In genomic region chr16:57167514-57167912, GRCm38 (mm10) we compare ENCODE assay signal across 8 mouse cellular contexts. TPM values are rescaled to one million over a fixed set of nuclear protein-coding genes. Genes with fewer than 3 reads are reported as not detected.
A peak's percentile ranks its signal among the peaks of the same experiment; 100 is the strongest.
DNase-seq lines count a peak whose midpoint lies in the region; ATAC-seq and TF ChIP-seq lines count a peak whose summit lies in the region.

No protein-coding gene starts in this region.

- no peak for TF ChIP-seq POLR2A in embryonic fibroblast, embryonic 13.5 days (IDR thresholded peaks at IDR 0.05; ENCODE audit: low read depth, low read length)

- no peak overlapping the region for H3K9ac ChIP-seq in intestine, postnatal 0 days (ENCODE audit: low read depth, low read length)
- H3K9ac ChIP-seq in neural tube, embryonic 12.5 days: 0 out of 2 replicates have a peak overlapping the region, but pooled peaks have one; percentile 26

- no peaks in the 10 kb centered on the region for H3K9me3 ChIP-seq in intestine, postnatal 0 days (ENCODE audit: control insufficient read depth)
- H3K9me3 ChIP-seq in neural tube, embryonic 12.5 days: no peaks in the 10 kb centered on the region

- ATAC-seq in intestine, postnatal 0 days: peak; percentile 43
- peak; percentile 62 for ATAC-seq in neural tube, embryonic 12.5 days (ENCODE audit: low FRiP score, low read depth)

- peak overlapping the region; percentile 94 for H3K4me2 ChIP-seq in intestine, postnatal 0 days (replicated peaks; ENCODE audit: low read depth)
- peak overlapping the region; percentile 72 for H3K4me2 ChIP-seq in neural tube, embryonic 12.5 days (replicated peaks)

- WGBS in intestine, postnatal 0 days: 11% methylated on average over 5 of the region's 5 CpGs
- 27% methylated on average over 5 of the region's 5 CpGs for WGBS in neural tube, embryonic 12.5 days

- H3K4me3 ChIP-seq in left cerebral cortex, adult 2 months: peak overlapping the region; percentile 64
- H3K4me3 ChIP-seq in embryonic fibroblast, embryonic 13.5 days (ENCODE audit: insufficient read depth, low read length): peak overlapping the region; percentile 84; the same call in 1 of the 2 replicates
- H3K4me3 ChIP-seq in intestine, postnatal 0 days (ENCODE audit: low read depth, low read length): peak overlapping the region; percentile 87
- H3K4me3 ChIP-seq in neural tube, embryonic 12.5 days: peak overlapping the region; percentile 73

- no peak for DNase-seq in left cerebral cortex, adult 2 months (ENCODE audit: extremely low spot score in 1 of 2, low spot score in 2 of 2)
- no peak for DNase-seq in left cerebral cortex, adult 18-20 months (ENCODE audit: low spot score in 2 of 2)
- no peak for DNase-seq in urinary bladder, adult 2 months (ENCODE audit: low spot score)
- no peak for DNase-seq in adrenal gland, adult 2 months
- DNase-seq in adipocyte (ENCODE audit: low spot score): no peak

- H3K27me3 ChIP-seq in intestine, postnatal 0 days (replicated peaks; ENCODE audit: control insufficient read depth, insufficient read depth, low read length): no peaks in the 10 kb centered on the region
- no peaks in the 10 kb centered on the region for H3K27me3 ChIP-seq in neural tube, embryonic 12.5 days (replicated peaks)

- intact Hi-C loops in left cerebral cortex, adult 2 months (cut with DNase I): loop anchor here (5.0 kb wide), 1 partner anchor 45 kb away; the partner anchor contains the start of gene Tomm70a

- peaks cover 5% of the 10 kb centered on the region; the same call in 1 of the 2 replicates for H3K4me1 ChIP-seq in embryonic fibroblast, embryonic 13.5 days (ENCODE audit: control insufficient read depth, insufficient read depth, low read length)
- no peaks in the 10 kb centered on the region for H3K4me1 ChIP-seq in intestine, postnatal 0 days (replicated peaks; ENCODE audit: control insufficient read depth, insufficient read depth, low read length)
- no peaks in the 10 kb centered on the region for H3K4me1 ChIP-seq in neural tube, embryonic 12.5 days

- H3K36me3 ChIP-seq in intestine, postnatal 0 days (ENCODE audit: control insufficient read depth, insufficient read depth): peaks cover 20% of the 10 kb centered on the region
- peaks cover 12% of the 10 kb centered on the region for H3K36me3 ChIP-seq in neural tube, embryonic 12.5 days

- no peak for TF ChIP-seq CTCF in left cerebral cortex, adult 2 months (IDR thresholded peaks at IDR 0.05)
- TF ChIP-seq CTCF in embryonic fibroblast, embryonic 13.5 days (IDR thresholded peaks at IDR 0.05; ENCODE audit: borderline replicate concordance, insufficient read depth, low read length): no peak
- no peak for TF ChIP-seq CTCF in intestine, postnatal 0 days (IDR thresholded peaks at IDR 0.05; ENCODE audit: low read depth)

- H3K27ac ChIP-seq in left cerebral cortex, adult 2 months: peak overlapping the region; percentile 52
- H3K27ac ChIP-seq in embryonic fibroblast, embryonic 13.5 days (ENCODE audit: insufficient read depth, low read length): no peak overlapping the region
- peak overlapping the region; percentile 81 for H3K27ac ChIP-seq in intestine, postnatal 0 days (ENCODE audit: low read depth, low read length)
- H3K27ac ChIP-seq in neural tube, embryonic 12.5 days: no peak overlapping the region

RNA-seq across cellular contexts. Expression of gene Nit2, which starts 0.4 kb away (rescaled TPM):
- 10 to 100 TPM; 13.6 to 14.5 TPM for total RNA-seq in left cerebral cortex, adult 2 months (2021)
- 10 to 100 TPM; 12.4 to 13.2 TPM for total RNA-seq in left cerebral cortex, adult 18-20 months (2021)
- 70.7 and 91.4 TPM in 2 replicates for polyA plus RNA-seq in embryonic fibroblast, embryonic 13.5 days (2011; ENCODE audit: insufficient read length, low read depth, missing spikeins)
- 46.1 and 46.2 TPM in 2 replicates for polyA plus RNA-seq in intestine, postnatal 0 days (2015; fragmentation: Nextera tagmentation; extraction: Ambion mirVana)
- 38.1 and 41.6 TPM in 2 replicates for polyA plus RNA-seq in neural tube, embryonic 12.5 days (2016; fragmentation: Nextera tagmentation; extraction: Ambion mirVana)
- polyA plus RNA-seq in urinary bladder, adult 2 months (2012; rRNA removed): 30.8 and 30.9 TPM in 2 replicates
- 10 to 100 TPM; 42.7 to 43.6 TPM for total RNA-seq in adrenal gland, adult 2 months (2021)
- polyA plus RNA-seq in adrenal gland, adult 2 months (2012; rRNA removed): 15.3 and 26.5 TPM in 2 replicates

RNA-seq across cellular contexts. Expression of gene Tomm70a, which starts 46.0 kb away (rescaled TPM):
- 10 to 100 TPM; 96.3 to 96.9 TPM for total RNA-seq in left cerebral cortex, adult 2 months (2021)
- 100 to 1,000 TPM; 100 to 111 TPM for total RNA-seq in left cerebral cortex, adult 18-20 months (2021)
- 66.0 and 72.8 TPM in 2 replicates for polyA plus RNA-seq in embryonic fibroblast, embryonic 13.5 days (2011; ENCODE audit: insufficient read length, low read depth, missing spikeins)
- 33.1 and 33.3 TPM in 2 replicates for polyA plus RNA-seq in intestine, postnatal 0 days (2015; fragmentation: Nextera tagmentation; extraction: Ambion mirVana)
- 65.1 and 71.1 TPM in 2 replicates for polyA plus RNA-seq in neural tube, embryonic 12.5 days (2016; fragmentation: Nextera tagmentation; extraction: Ambion mirVana)
- 29.8 and 31.5 TPM in 2 replicates for polyA plus RNA-seq in urinary bladder, adult 2 months (2012; rRNA removed)
- total RNA-seq in adrenal gland, adult 2 months (2021): 10 to 100 TPM; 49.6 to 54.5 TPM
- 15.0 and 15.5 TPM in 2 replicates for polyA plus RNA-seq in adrenal gland, adult 2 months (2012; rRNA removed)

Comparison
In these comparisons a context has a peak if more than half of its experiments do, and no peak if none do; other contexts are left out.
1. H3K27ac ChIP-seq: peak in left cerebral cortex, adult 2 months (single experiment) and intestine, postnatal 0 days (single experiment); none in embryonic fibroblast, embryonic 13.5 days (single experiment) and neural tube, embryonic 12.5 days (single experiment).
2. Peak in every context shown above with its lines, with median percentiles within 50 percentile points of each other: H3K4me3 ChIP-seq.